Mouse (Mus musculus) gastrocnemius, postnatal 4 days (tissue): Measurements from ENCODE around the gene Timeless. TPM values are rescaled to one million over a fixed set of nuclear protein-coding genes. Genes with fewer than 3 reads are reported as not detected.
"Not testable (repeated sequence)": the region's sequence is repeated elsewhere in the genome, so short reads cannot be mapped to it uniquely, and the experiment has no call there.

ENCODE experiments used
- DNase-seq, 2 experiments: peaks; one replicate each; pipeline ENCODE4 v3.0.0; 2021 to 2022; ENCODE audit warnings: low spot score in 2 of 2, mixed read lengths in 2 of 2
- long read RNA-seq, 2 experiments: library from polyadenylated mRNA; stranded (forward); transcript quantifications; one replicate each; pipeline ENCODE4 v2.0.0; 2021
- total RNA-seq, 2 experiments: library from RNA; stranded (reverse); gene quantifications; 2 replicates each; pipeline ENCODE4 v1.2.3; 2021

Gene Timeless
- 10 to 100 TPM; 12.7 to 14.7 TPM for total RNA-seq
- long read RNA-seq, experiment 1, full-length matches to known transcripts, result 13 of 26 reads
- long read RNA-seq, experiment 1, partial matches to known transcripts, result 3 of 26 reads
- long read RNA-seq, experiment 1, other reads (novel, unspliced or antisense), result 10 of 26 reads
- long read RNA-seq, experiment 2, full-length matches to known transcripts, result 13 of 34 reads
- long read RNA-seq, experiment 2, partial matches to known transcripts, result 2 of 34 reads
- long read RNA-seq, experiment 2, other reads (novel, unspliced or antisense), result 19 of 34 reads

DNA sequence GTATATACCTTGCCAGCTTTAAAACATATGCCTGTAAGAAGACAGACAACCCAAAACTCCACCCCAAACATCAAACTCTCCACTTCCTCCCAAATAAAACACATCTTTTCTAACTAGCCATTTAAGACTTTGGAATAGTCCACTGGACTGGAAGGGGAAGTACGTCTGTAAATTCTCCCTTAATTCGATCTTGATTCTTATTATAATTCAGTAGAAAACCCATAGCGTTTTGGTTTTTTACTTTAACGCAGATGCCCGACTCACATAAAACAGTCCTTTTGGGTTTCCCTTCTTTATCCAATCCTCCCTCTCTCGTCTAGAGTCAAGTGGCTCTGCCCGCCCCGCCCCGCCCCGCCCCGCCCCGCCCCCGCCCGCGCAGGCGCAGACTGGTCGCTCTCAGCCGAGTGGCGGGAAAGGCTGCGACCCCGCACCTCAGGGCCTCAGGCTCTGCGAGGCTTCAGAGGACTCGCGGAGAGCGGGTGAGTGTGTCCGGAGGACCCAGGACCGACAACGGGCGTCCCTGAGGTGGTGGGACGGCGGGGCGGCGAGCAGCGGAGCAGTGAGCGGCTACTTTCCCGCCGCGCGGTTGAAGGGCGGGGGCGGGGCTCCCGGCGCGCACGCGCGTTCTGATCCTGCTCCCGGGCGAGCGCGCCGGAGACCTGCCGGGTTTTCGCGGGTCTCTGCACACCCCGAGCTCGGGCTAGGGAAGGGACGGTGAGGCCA is at the start of gene Timeless:
Gene Timeless (plus strand): TSS at position 369 of the 723 bp plus-strand sequence.
- DNase-seq, result peak; percentile 77 to 88

DNA sequence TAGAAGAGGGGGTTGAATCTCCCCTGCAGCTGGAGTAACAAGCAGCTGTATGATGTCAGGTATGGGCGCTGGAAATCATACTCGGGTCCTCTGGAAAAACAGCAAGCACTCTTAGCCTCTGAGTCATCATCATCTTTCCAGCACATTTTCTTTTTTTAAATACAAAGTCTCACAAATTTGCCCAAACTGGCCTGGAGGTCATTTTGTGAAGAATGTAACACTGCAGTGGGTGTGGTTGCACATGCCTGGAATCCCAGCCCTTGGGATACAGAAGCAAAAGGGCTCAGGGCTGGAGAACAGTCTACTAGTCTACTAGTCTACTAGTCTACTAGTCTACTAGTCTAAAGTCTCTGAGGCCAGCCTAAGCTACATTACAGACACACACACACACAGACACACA is 47.6 kb upstream of the Timeless start:
- no peak for DNase-seq

DNA sequence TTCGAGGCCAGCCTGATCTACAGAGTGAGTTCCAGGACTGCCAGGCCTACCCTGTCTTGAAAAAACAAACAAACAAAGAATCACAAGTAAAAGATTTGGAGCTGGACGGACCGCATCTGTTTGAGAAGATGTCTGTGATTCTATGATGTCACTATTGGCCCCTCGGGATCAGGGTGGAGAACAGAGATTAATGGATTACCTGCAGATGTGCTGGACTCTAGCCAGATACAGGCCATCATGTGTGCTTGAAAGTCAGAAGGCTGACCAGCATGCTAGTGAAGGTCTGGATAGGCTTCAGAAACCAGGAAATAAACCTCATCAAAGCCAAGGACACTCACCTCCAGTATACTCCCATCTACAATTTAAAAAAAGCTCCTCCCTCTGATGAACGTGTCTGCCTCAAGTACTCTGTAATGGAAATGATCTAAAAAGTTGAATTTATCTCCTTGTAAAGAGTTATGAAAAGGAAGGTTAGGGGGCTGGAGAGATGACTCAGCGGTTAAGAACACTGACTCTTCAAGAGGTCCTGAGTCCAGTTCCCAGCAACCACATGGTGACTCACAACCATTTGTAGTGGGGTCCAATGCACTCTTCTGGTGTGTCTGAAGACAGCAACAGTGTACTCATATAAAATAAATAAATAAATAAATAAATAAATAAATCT is 46.5 kb upstream of the Timeless start:
- peak in 1 of 2 experiments; percentile 31 for DNase-seq

DNA sequence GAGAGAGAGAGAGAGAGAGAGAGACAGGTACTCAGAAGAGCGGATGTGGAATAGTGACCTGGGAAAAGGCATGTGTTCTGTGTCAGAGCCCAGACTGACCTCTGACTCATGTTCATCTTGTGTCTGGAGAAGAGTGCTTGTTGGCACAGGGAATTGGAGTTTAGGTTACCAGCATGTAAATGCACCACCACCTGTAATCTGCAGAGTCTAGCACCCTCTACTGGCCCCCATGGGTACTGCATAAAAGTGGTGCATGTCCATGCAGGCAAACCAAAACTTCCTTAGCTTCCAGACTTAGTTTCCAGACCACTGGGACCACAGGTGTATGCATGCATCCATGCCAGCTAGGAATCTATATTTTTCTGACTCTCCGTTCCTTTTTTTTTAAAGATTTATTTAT is 45.9 kb upstream of the Timeless start:
- peak; percentile 55 to 77 for DNase-seq

DNA sequence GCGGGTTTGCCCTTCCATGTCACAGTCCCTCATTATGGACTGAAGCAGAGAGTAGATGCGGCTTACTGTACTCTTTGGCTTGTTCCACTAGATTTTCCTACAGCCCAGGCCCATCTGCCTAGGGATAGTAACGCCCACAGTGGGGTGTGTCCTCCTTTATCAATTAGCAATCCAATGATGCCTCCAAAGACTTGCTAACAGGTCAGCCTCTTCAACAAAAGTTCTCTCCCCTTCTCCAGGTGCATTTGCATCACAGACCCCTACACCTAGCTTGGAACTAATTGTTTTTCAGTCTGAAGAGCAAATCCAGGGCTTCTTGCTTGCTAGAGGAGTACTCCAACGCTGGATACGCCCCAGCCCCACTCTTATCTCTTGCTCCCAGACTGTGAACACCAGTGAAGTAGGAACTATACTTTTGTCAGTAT is 44.7 kb upstream of the Timeless start:
- no peak for DNase-seq

DNA sequence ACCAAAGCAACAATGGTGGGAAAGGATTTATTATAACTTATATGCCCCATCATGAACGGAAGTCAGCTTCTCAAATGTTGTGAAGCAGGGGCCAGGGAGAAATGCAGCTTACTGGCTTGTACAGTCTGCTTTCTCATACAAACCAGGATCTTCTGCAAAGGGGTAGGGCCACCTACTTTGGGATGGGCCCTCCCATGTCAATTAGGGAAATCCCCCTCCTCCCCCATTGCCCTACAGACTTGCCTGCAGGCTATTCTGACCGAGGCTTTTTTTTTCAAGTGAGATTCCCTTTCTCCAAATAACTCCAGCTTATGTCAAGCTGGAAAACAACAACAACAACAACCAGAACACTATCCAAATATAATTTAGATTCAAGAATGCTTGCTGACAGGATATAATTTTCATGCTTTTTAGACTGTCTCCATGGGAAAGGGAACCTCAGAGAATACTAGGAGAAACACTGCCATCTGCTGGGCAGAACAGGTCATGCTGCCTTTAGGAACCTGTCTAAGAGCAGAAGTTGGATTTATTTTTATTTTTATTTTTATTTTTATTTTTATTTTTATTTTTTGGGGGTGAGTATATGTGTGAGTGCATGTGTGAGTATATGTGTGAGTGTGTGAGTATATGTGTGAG is 43.5 kb upstream of the Timeless start:
- DNase-seq, result peak; percentile 32 to 72

DNA sequence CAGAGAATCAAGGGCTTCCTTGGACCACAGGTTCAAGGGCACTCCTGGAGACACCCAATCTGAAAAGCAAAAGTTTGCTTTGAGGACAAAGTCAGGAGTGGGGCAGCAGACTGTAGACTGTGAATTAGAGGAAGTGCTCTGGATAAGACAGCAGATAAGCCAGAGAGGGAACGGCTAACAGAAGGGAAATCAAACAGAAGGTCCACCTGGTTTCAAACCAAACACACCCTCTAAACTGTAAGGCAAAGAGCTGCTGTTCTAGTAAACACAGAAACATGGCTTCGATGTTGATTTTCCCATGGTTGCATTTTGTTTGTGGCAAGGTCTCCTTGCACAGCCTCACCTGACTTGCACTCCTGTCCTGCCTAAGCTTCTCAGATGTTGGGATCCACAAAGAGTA is 40.4 kb upstream of the Timeless start:
- no peak for DNase-seq

DNA sequence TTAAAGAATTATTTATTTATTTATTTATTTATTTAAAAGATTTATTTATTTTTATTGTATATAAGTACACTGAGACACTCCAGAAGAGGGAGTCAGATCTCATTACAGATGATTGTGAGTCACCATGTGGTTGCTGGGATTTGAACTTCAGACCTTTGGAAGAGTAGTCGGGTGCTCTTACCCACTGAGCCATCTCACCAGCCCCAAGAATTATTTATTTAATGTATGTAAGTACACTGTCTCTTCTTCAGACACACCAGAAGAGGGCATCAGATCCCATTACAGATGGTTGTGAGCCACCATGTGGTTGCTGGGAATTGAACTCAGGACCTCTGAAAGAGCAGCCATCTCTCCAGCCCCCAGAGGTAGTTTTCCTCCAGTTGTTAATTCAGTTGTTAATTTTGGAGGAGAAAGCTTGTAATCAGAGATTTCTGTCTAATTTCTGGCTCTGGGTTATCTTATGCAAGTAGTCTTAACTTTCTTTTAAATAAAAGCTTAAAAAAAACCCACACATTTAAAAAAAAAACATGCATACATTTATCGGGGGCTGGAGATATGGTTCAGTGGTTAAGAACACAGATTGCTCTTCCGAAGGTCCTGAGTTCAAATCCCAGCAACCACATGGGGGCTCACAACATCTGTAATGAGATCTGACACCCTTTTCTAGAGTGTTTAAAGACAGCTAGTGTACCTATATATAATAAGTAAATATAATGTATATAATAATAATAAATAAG is 39.7 kb upstream of the Timeless start:
- DNase-seq, result not testable (repeated sequence)

DNA sequence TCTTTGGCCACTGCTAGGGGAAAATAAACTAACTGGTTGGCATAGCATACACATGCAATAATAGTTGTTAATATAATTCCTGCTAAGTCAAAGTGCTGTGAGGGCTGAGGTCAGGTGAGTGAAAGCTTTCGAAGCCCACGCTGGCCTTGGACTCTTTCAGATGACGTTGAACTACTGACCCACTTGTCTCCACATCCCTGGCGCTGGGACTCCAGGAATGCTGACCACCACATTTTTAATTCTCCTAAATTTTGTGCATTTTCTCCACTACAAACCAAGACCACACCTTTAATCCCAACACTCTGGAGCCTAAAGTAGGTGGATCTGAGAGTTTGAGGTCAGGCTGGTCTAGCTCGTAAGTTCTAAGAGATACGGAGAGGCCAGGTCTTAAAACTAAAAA is 38.8 kb upstream of the Timeless start:
- no peak for DNase-seq

DNA sequence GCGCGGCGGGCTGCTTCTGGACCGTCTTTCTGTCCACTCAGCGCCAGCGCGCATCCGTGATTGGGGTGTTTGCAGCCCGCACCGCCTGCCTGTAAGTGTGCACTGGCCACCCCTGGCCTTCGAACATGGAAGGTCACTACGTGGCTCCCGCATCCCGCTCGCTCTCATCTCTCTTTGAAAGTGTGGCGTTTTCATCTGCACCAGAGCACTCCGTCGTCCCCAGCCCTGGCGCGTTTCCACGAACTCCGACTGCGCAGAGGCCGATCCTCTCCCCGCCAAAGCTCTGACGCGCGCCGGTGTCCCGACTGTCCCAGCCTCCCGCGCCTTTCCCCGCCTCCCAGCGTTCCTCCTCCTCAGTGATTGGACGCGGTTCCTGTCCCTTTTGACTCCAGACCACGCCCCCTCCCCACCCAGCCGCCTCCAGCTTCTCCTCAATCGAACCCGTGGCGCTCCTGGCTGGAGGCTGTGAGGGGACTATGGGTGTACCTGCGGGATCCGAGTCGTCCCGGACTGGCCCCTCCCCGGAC is 37.8 kb upstream of the Timeless start, which contains the start of gene Gls2:
Gene Gls2 (plus strand): TSS at position 434 of the 527 bp plus-strand sequence.
- peak; percentile 94 to 97 for DNase-seq

DNA sequence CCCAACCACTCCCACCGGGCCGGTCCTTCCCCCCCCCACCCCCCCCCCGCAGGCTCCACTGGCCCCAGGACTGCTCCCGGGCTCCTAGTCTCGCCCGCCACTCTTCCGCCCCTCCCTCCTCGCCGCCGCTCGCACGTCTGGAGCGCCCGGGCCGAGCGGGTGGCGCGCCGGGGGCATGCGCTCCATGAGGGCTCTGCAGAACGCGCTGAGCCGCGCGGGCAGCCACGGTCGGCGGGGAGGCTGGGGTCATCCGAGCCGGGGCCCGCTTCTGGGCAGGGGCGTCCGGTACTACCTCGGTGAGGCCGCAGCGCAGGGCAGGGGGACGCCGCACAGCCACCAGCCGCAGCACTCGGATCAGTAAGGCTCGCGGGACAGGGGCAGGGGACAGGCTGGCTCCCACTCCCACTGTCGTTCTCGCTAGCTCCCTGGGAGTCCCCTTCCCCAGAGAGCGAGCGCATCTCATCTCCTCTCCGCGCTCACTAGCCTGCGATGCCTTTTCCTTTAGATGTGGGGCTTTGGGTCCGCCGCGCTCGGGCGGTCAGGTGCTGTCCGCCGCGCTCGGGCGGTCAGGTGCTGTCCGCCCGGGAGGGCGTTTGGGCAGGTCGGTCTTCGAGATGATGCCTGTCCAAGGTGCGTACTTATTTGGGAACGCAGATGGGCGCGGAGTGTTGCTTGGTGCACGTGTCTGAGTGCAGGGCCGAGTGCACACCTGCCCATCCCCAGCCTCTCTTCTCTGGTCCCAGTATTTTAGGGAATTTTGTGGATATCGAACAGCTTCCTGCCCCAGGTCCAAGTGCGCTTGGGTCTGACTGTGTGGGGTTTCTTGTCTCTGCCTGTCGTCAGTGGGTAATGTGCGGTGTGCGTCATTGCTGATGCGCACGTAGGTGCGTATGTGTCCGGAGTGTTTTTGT is 37.1 kb upstream of the Timeless start:
- DNase-seq, result peak; percentile 47 to 64

DNA sequence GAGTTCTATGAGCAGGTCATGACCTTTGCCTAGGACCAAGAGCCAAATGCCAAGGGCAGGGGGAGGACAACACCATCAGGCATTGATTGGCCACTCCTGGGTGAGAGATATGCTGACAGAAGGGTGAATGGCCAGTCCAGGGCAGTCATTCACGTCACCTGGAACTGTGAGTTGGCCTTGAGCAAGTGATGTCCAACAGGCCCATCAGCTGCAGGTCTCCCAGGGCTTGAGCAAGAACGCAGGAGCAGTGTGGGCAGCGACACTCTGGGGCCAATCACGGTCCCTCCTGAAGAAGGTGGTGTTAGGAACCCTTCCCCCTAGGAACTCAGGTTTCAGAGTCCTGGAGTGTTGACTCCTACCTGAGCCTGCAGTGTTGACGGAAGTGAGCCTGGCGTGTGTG is 30.0 kb upstream of the Timeless start:
- no peak for DNase-seq

DNA sequence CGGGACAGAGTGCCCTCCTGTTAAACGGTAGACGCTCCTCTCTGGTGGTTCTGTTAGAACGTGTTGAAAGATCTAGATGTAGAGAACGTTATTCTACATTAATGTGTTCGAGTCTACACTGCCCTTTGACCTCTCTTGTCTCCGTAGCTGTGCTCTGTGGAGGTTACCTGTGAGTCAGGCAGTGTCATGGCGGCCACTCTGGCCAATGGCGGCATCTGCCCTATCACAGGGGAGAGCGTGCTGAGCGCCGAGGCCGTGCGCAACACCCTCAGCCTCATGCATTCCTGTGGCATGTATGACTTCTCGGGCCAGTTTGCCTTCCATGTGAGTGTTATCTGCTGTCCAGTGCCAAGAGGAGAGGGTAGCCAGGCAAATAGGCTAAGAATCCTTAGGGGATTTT is 26.9 kb upstream of the Timeless start:
- DNase-seq, result no peak

DNA sequence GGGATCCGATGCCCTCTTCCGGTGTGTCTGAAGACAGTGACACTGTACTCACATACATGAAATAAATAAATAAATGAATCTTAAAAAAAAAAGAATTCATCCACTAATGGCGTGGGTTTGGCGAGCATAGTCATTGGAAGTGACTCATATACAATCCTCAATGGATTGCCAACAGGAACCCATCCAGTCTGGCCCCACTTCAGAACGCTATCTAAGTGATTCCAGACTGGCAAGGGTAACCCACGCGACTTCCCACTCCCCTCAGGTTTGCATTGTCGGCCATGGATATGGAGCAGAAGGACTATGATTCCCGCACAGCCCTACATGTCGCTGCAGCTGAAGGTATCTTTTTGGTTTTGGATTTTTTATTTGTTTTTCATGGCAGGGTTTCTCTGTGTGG is 23.5 kb upstream of the Timeless start:
- no peak for DNase-seq

DNA sequence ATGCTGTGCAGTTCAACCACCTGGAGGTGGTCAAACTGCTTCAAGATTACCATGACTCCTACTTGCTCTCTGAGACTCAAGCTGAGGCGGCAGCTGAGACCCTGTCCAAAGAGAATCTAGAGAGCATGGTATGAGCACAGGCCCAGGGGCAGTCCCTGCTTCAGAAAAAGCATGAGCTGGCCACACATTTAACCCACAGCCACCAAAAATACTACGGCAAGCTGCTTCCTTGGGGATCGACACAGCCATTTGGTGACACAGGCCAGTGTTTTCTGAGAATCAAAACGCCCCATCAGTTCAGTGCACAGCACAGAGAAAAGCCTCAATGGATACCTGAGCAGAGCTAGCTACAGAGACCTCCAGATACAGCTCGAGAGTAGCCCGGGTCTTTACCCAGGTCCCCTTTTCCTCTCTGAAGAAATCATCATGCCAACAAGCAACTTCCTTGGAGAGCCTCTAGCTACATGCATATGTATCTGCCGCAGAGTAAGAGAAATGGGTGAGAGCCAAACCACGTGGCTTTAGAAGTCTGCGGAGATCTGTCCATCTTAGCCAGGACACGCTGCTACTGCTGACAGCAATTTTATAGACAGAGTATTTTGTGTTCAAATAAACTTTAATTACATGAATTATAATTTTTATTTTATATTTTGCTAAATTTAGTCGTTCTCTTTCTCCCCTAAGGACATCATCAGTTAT is 22.4 kb upstream of the Timeless start:
- DNase-seq, result no peak

DNA sequence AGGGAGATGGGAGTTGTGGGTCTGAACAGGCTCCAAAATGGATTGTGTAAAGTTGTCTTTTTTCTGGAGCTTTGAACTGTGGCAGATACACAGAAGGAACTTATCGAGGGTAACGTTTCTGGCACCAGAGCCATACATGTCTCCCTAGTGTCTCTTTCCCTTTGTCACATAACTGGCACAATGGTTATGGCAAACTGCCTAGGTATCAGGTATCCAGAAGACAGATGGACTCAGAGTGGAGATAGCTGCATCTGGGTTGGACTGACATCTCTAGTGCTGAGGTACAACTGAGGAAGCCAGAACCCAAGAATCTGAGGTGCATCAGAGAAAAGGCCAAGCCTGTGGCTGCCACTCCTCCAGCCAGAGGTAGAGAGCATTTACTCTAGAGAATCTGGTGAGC is 21.7 kb upstream of the Timeless start:
- DNase-seq, result no peak

DNA sequence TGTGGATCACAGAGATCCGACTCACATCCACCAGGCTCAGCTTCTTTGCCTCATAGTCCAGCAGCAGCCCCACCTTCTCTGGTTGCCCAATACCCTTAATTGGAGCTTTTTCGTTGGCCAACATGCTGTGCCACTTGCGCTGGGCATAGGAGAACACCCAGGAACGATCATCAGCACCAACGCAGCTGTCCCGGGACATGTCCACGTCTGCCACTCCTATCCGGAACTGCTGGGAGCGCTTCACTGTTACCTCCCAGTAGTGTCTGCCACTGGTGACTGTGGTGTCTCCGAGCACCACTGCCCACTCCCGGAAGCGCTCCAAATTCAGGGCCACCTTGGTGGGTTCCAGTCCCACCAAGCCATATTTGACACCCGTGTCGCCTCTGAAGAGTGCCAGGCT is 20.9 kb upstream of the Timeless start:
- DNase-seq, result peak in 1 of 2 experiments; percentile 21

DNA sequence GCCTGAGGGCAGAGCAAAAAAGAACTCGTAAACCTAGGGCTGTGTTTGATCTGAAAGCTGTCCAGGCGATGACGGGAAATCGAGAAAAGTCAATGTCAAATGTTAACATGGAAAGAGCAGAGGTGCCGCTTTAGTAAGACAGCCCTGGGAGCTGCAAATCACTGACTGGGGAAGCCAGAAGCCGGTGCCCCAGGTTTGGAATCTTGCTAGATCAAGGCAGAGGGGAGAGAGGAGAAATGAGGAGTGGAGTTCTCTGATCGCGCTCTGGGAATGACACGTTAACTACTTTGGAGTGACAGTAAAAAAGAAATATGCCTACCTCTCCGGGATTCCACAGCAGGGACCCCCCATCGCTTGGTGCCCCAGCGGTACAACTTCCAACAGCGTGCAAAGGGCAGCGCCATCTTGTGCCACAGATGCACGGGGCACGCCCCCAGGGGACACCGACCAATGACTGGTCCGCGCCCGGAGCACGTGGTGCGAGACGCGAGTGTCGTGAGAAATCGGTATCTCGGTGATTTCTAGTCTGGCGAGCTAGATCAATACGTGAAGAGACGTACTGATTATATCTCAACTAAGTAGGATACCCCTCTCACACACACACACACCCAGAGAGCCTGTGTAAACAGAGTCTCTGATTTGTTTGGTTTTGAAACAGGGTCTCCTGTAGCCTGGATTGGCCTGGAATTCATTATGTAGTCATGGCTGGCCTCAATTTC is 20.3 kb upstream of the Timeless start, which contains the start of gene Spryd4:
Gene Spryd4 (minus strand): TSS at position 418 of the 719 bp plus-strand sequence.
- peak; percentile 92 to 95 for DNase-seq
